Mouse (Mus musculus) urinary bladder, adult 18-20 months (tissue): ENCODE measurements at regions not wholly inside any gene's neighbourhood (a gene's known extent, or its start where the extent isn't known, plus 50 kb on each side); places are given as distances from the start of the nearest gene placed in this dataset.

Experiments used
- DNase-seq, 2 experiments: peaks; one replicate each; pipeline ENCODE4 v3.0.0; 2022; ENCODE audit warnings: low spot score in 2 of 2, mixed read lengths in 2 of 2

DNA sequence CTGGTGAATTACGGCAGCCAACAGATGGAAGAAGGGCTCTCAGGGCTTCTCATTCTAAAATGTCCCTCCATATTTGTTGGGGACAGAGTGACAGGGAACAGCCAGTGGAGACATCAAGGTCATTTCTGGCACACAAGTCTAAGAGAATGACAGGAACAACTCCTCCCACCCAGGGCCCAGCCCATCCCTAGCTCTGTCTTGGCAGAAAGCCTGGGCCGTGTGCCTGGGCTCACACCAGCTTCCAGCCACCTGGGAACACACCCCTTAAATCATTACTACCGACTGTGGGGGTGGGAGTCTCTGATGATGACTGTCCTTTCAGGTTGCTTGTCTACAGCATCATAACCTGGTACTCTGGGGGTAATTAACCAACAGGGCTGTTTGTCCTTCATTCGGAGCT lies 53.8 kb upstream of the Zmiz1 start:
- no peak for DNase-seq

- DNase-seq = no peak
Measured at GRCm38 (mm10) chr14:25406059-25406458, 52.9 kb upstream of the Zmiz1 start.

- no peak for DNase-seq
Measured at GRCm38 (mm10) chr14:25406613-25407012, 52.4 kb upstream of the Zmiz1 start.

DNA sequence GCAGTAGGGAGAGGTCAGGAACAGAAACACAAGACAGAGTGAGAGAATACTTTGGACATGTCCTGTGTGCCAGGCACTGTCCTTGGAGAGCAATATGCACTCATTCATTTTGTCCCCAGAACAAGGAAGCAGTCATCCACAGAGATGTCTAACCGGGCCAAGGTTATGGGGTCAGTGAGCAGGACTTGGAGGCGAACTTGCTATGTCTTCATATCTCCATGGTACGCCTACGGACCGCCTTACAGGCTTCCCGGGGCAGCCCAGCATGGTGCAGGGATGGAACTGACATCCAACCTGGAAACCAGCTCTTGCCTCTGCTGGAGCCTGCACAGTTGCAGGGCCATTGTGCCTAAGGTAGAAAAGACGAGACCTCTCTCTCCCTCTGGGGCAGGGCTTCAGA lies 51.9 kb upstream of the Zmiz1 start:
- no peak for DNase-seq
